Mouse (Mus musculus): Measurements from ENCODE around the gene Stradb.

- TF ChIP-seq CTCF (IDR thresholded peaks at IDR 0.05; ENCODE audit: control insufficient read depth, insufficient read depth, insufficient read length) (no peak), MAX (IDR thresholded peaks at IDR 0.05) (no peak), CEBPB (IDR thresholded peaks at IDR 0.05; ENCODE audit: low read depth) (no peak)
Measured at GRCm38 (mm10) chr1:58956229-58956628, 17.1 kb upstream of the Stradb start.
